Mouse (Mus musculus): ENCODE data around the gene Chil4. TPM values are rescaled to one million over a fixed set of nuclear protein-coding genes. Genes with fewer than 3 reads are reported as not detected.

The Chil4 gene
- polyA plus RNA-seq, 1 experiment from 2014 or later: not detected

Other genes with a start within 250 kb of the Chil4 start
- 2.6 and 2.8 TPM in 2 replicates for gene Ovgp1, start 245.8 kb downstream of the Chil4 start, polyA plus RNA-seq (2016; fragmentation: Nextera tagmentation; extraction: Ambion mirVana)
- 4.6 and 5.3 TPM in 2 replicates for gene Pifo, start 204.9 kb downstream of the Chil4 start, polyA plus RNA-seq (2016; fragmentation: Nextera tagmentation; extraction: Ambion mirVana)
- not detected in 2 replicates for gene Chil5, start 186.7 kb downstream of the Chil4 start, polyA plus RNA-seq (2016; fragmentation: Nextera tagmentation; extraction: Ambion mirVana)
- gene Chia1, start 106.3 kb downstream of the Chil4 start, polyA plus RNA-seq (2016; fragmentation: Nextera tagmentation; extraction: Ambion mirVana): 0.36 and 0.55 TPM in 2 replicates
- gene Chil3, start 51.9 kb downstream of the Chil4 start, polyA plus RNA-seq (2016; fragmentation: Nextera tagmentation; extraction: Ambion mirVana): not detected in 2 replicates
- not detected in 2 replicates for gene Chil6, start 186.7 kb upstream of the Chil4 start, polyA plus RNA-seq (2016; fragmentation: Nextera tagmentation; extraction: Ambion mirVana)

Data from hindbrain, embryonic 12.5 days (tissue).